Mouse (Mus musculus): ENCODE measurements around the gene Esr2.

GRCm38 (mm10) chr12:76200326-76200725, 23.3 kb upstream of the Esr2 start:
- TF ChIP-seq CTCF (IDR thresholded peaks at IDR 0.05; ENCODE audit: borderline replicate concordance, insufficient read depth, low read depth, low read length) (no peak), POLR2A (IDR thresholded peaks at IDR 0.05; ENCODE audit: borderline replicate concordance, insufficient read depth, low read length) (no peak)

Measured in cerebellum, adult 2 months (tissue).